Mouse (Mus musculus): ENCODE results near the gene Pex14.

GRCm38 (mm10) chr4:148961081-148961480 is 138.6 kb downstream of the Pex14 start:
- TF ChIP-seq CTCF (IDR thresholded peaks at IDR 0.05; ENCODE audit: low read depth) (no peak), EP300 (optimal IDR thresholded peaks at IDR 0.05) (no peak)

Data from stomach, postnatal 0 days (tissue).